Mouse (Mus musculus): ENCODE measurements around the gene Ifi35.

Gene Ifi35

GRCm38 (mm10) chr11:101447786-101448185 lies 421 bp upstream of the Ifi35 start:
- WGBS, result 79% methylated on average over 5 of the region's 5 CpGs

GRCm38 (mm10) chr11:101448899-101449298 lies 692 bp downstream of the Ifi35 start:
- 81% methylated on average over 4 of the region's 4 CpGs for WGBS

- WGBS, result 78% methylated on average over 4 of the region's 4 CpGs
These were observed 1.4 kb downstream of the Ifi35 start for GRCm38 (mm10) chr11:101449596-101449995.

- 85% methylated on average over 3 of the region's 3 CpGs for WGBS
These were observed 2.2 kb downstream of the Ifi35 start for GRCm38 (mm10) chr11:101450394-101450793.

- WGBS, result 94% methylated on average over 10 of the region's 10 CpGs
These were observed 3.3 kb downstream of the Ifi35 start for GRCm38 (mm10) chr11:101451536-101451935.

- WGBS, result 63% methylated on average over 10 of the region's 10 CpGs
These were observed 4.0 kb downstream of the Ifi35 start for GRCm38 (mm10) chr11:101452093-101452774.

- 31% methylated on average over 6 of the region's 6 CpGs for WGBS
These were observed 6.5 kb downstream of the Ifi35 start for GRCm38 (mm10) chr11:101454702-101455101.

GRCm38 (mm10) chr11:101455627-101456026 lies 7.4 kb downstream of the Ifi35 start:
- 96% methylated on average over 7 of the region's 7 CpGs for WGBS

- 92% methylated on average over 9 of the region's 9 CpGs for WGBS
These were observed 9.4 kb downstream of the Ifi35 start for GRCm38 (mm10) chr11:101457631-101458030.

- 92% methylated on average over 12 of the region's 12 CpGs for WGBS
These were observed 10.0 kb downstream of the Ifi35 start for GRCm38 (mm10) chr11:101458217-101458616.

- 61% methylated on average over 6 of the region's 6 CpGs for WGBS
These were observed 11.5 kb downstream of the Ifi35 start for GRCm38 (mm10) chr11:101459716-101460115.

- WGBS, result 91% methylated on average over 15 of the region's 15 CpGs
These were observed 12.1 kb downstream of the Ifi35 start for GRCm38 (mm10) chr11:101460321-101460720.

GRCm38 (mm10) chr11:101462141-101462540 lies 13.9 kb downstream of the Ifi35 start:
- 80% methylated on average over 14 of the region's 14 CpGs for WGBS

- WGBS, result 62% methylated on average over 13 of the region's 13 CpGs
These were observed 14.6 kb downstream of the Ifi35 start for GRCm38 (mm10) chr11:101462583-101463440.

- WGBS, result 27% methylated on average over 12 of the region's 12 CpGs
These were observed 16.2 kb downstream of the Ifi35 start, which contains the start of gene Rnd2 for GRCm38 (mm10) chr11:101464211-101465100. Gene Rnd2, plus strand, starts transcription at chr11:101464999.

- under 1% methylated on average over 51 of the region's 51 CpGs for WGBS
These were observed 17.1 kb downstream of the Ifi35 start for GRCm38 (mm10) chr11:101465101-101465868.

- WGBS, result 2% methylated on average over 60 of the region's 60 CpGs
These were observed 17.8 kb downstream of the Ifi35 start, which contains the start of gene Vat1 for GRCm38 (mm10) chr11:101465869-101466551. Gene Vat1, minus strand, starts transcription at chr11:101466230.

- 49% methylated on average over 5 of the region's 5 CpGs for WGBS
These were observed 18.3 kb downstream of the Ifi35 start for GRCm38 (mm10) chr11:101466552-101466950.

GRCm38 (mm10) chr11:101467477-101468262 lies 19.5 kb downstream of the Ifi35 start:
- WGBS, result under 1% methylated on average over 53 of the region's 54 CpGs

All from cerebral cortex, adult 2 months (tissue).